Mouse (Mus musculus): ENCODE results near the gene Pttg1ip.

GRCm38 (mm10) chr10:77553285-77553684 is 28.2 kb upstream of the Pttg1ip start:
- TF ChIP-seq GATA1 (IDR thresholded peaks at IDR 0.05; ENCODE audit: borderline replicate concordance, low read length) (no peak), FLI1 (IDR thresholded peaks at IDR 0.05; ENCODE audit: low read length) (no peak)
